Mouse (Mus musculus) cerebellum, adult 9-11 months (tissue): ENCODE results near the gene Zfp949.

Experiments used
- DNase-seq: peaks from one replicate; pipeline ENCODE4 v3.0.0; 2022

Zfp949 gene

GRCm38 (mm10) chr9:88547851-88548613 lies at the start of gene Zfp949:
Gene Zfp949 (plus strand): TSS chr9:88548020.
- DNase-seq = peak; percentile 89

- DNase-seq = no peak
These were observed 47.7 kb upstream of the Zfp949 start for GRCm38 (mm10) chr9:88500112-88500511.

GRCm38 (mm10) chr9:88501846-88502245 lies 46.0 kb upstream of the Zfp949 start:
- DNase-seq = no peak

DNA sequence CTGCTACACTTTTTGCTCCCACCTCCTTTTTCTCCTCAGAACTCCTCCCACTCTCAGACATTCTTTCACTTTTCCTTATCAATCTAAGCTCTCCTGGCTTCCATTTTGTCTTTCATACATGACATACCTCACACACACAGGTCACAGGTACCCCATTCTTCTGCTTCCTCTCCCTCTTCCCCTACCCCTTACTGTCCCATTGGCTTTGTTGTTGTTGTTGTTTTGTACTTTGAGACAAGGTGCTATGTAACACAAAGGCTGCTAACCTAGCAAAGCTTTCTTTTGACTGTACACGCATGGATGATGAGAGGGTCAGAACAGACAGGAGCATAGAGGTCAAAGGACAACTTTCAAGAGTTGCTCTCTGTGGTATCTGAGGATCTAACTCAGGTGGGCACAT lies 32.3 kb upstream of the Zfp949 start:
- DNase-seq = no peak

DNA sequence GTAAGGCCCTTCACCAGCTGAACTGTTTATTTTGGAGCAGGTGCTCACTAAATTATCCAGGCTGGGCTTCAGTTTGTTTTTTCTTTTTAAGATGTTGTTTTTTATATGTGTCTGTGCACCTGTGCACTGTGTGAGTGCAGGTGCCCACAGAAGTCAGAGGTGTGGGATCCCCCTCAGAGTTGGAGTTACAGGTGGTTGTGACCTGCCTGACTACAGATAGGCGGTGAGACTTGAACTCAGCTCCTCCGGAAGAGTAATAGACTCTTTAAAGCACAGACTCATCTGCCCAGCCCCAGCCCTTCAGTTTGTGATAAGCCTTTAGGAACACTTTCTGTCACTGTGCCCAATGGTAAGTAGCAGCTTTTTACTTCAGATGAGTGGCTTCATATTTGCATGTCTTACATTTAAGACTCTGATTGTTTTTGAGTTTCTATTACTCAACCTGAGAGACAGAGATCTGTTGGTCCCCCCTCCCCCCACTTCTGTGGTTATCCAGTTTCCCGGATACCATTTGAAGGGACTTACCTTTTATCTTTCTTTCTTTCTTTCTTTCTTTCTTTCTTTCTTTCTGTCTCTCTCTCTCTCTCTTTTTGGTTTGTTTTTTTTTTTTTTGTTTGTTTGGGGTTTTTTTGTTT lies 31.3 kb upstream of the Zfp949 start:
- no peak for DNase-seq

DNA sequence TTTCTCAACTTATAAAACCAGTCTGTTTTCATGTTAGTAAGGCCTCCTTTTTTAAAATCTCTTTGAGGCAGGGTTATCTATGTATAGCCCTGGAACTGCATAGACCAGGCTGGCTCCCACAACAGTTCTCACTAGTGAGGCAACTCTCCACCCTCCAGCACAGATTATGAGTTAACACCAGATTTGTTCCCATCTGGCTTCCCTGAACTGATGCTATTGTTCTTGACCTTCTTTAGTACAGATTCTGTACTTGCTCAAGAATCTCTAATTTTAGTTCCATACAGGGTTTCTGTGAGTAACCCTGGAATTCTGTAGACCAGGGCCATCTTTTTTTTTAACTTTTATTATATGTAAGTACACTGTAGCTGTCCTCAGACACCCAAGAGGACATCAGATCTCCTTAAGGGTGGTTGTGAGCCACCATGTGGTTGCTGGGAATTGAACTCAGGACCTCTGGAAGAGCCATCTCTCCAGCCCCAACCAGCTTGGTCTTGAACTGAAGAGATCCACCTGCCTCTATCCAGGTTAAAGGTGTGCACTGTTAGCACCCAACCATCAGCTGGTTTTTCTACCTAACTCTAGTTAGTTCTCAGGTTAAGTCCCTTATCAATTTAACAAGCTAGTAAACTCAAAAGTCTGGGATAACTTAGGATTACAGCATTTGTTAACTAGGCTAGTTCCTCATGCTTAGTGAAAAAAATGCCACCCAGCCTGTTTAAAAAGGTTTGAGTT lies 28.3 kb upstream of the Zfp949 start:
- no peak for DNase-seq

- no peak for DNase-seq
These were observed 27.5 kb upstream of the Zfp949 start for GRCm38 (mm10) chr9:88520122-88520848.

DNA sequence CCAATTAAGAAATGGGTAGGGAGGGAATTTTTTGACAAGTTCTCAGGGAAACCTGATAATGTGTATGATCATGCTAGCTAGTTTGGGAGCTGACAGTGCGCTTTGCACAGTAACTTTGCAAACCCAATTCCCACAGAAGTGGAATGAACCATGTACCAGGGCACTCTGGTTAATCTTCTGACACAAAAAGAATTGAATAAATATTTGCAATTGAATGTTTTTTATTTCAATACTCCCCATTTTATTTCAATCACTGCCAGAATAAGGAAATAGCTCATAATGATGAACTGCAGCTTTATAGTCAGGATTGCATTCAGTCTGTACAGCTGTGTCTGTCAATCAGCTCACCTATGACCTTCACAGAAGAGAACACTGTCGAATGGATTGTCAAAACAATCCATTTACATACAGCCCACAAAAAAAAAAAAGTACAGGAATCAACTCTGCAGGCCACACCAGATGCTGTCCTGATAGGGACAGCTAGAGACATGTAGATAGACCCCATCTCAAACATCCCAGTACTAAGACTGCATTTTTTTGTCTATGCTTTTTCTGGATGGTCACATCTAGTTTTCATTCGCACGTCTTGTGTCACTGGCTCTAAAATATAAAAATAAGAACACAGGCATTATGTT lies 26.9 kb upstream of the Zfp949 start:
- DNase-seq = no peak

- DNase-seq = no peak
These were observed 25.8 kb upstream of the Zfp949 start for GRCm38 (mm10) chr9:88521961-88522568.

GRCm38 (mm10) chr9:88522569-88523334 lies 25.1 kb upstream of the Zfp949 start:
- DNase-seq = peak; percentile 97

DNA sequence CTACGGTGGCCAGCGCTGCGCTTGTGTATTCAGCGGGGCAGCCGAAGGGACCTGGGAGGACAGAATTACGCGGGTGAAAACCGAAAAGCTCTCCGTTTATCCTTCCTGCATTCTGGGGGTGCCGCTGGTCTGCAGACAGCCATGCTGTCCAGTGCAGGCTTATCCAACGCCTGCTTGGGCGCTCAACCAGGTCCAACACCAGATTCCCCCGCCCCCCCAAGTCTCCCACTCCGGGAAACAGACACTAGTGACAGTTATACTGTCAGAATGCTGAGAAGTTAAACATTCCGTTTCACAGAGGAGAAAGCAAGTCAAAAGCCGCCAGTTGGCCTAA lies 24.5 kb upstream of the Zfp949 start:
- DNase-seq = no peak

GRCm38 (mm10) chr9:88524367-88524766 lies 23.5 kb upstream of the Zfp949 start:
- DNase-seq = no peak

DNA sequence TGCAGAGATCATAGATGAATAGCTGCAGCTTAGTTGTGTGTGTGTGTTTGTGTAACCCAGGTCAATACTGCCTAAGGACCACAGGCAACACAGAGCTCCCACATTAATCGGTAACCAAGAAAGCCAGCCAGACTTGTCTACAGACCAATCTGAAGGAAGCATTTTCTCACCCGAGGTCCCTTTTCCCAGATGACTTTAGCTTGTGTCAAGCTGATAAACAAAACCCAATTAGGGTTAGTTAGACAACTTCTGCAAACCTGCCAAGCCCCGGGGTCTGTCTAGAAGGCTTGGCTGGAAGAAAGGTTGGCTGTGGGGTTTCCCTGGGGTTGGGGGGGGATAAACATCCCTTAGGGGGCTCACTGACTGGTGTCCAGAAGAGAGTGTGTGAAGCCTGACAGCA lies 23.0 kb upstream of the Zfp949 start:
- no peak for DNase-seq

- no peak for DNase-seq
These were observed 22.5 kb upstream of the Zfp949 start for GRCm38 (mm10) chr9:88525341-88525740.

DNA sequence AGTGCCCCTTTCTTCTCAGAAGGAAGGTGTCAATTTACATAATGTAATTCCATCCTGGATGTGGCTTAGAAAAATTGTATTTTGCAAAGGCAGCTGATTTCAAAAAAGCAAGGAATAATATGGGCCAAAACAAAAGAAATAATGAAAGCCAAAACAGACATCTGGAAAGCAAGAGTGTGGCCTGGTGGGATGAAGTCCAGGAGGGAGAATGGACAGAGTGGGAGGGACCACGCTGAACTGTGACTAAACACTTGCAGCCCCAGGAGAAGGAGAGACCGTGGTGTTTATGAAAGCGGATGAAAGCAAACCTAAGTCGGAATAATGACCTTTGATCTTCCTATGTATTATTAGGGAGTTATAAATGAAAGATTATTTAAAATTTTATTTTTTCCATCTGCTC lies 19.9 kb upstream of the Zfp949 start:
- no peak for DNase-seq

DNA sequence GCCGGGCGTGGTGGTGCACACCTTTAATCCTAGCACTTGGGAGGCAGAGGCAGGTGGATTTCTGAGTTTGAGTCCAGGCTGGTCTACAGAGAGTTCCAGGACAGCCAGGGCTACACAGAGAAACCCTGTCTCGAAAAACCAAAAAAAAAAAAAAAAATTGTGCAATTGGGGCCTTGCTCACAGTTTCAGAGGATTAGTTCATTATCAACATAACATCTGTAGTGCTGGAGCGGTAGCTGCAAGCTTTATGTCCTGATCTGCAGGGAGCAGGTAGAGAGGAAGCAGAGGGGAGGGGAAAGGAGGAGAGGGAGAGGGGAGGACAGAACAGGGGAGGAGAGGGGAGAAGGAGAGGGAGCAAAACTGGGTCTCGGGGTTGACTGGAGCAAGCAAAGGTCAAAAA lies 19.1 kb upstream of the Zfp949 start:
- DNase-seq = no peak

GRCm38 (mm10) chr9:88529571-88529970 lies 18.2 kb upstream of the Zfp949 start:
- no peak for DNase-seq

DNA sequence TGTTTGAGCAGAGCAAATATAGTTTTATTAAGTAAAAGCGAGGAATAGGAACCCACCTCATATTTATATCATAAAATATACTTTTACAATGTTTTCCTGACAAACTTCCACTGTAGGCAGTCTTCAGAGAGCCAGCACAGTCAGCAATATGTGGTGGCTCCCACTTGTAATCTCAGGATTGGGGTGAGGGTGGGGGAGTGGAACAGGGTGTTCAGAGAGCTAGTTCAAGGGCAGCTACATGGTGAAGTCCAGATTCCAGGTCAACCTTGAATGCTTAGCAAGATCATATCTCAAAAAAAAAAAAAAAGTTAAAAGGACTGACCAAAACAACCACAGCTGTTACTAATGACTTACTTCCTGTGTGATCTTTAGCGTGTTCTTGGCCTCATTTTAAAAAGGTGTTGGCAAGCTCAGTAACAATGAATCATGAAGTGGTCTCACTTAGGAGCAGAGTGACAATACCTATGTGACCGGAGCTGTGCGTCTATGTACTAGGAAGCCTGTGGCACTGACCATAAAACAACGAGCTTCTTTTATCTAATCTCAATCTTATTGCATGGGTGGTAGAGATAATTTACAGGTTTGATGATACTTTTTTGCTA lies 17.7 kb upstream of the Zfp949 start:
- DNase-seq = no peak

GRCm38 (mm10) chr9:88534093-88534492 lies 13.7 kb upstream of the Zfp949 start:
- DNase-seq = no peak

DNA sequence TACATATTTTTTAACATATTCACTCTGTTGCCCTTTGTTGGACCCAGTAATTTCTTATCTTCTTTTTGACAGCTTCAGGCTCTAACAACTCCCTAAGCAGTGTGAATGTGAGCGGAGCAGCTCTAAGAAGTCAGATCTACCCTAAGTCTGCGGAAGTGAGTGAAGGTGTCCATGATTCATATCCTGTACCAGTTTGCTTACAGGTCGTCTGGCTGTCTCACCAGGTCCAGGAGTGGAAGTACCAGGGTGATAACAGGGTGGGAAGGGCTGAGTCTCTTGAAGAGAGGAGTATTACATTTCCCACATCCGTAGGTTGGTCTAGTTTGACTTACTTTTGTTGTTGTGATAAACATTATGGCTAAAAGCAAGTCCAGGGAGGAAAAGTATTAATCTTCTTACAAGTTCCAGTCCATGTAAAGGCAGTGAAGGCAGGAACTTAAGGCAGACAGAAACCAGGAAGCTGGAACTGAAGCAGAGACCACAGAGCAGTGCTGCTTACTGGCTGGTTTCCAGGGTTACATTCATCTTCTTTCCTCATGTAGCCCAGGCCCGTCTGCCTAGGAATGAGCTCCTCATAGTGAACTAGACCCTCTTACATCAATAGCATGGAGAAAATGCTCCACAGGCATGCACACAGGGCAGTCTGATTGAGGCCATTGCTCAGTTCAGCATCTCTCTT lies 8.1 kb upstream of the Zfp949 start:
- no peak for DNase-seq

DNA sequence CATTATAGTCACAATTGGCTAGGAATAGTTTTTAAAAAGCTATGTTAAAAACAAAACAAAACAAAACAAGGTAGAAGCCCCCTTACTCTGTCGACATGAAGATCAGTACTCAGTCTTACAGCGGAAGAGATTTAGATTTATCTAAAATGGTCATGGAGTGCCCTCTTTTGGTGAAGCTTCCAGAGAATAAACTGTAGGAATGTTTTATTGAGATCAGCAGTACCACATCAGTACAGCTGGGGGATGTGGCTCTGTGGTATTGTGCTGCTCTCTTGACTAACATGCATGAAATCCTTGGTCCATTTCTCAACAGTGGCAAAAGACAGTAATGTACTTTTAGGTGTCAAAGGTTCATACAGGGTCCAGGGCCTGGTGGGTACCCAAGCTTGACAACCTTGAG lies 5.0 kb upstream of the Zfp949 start:
- no peak for DNase-seq
